20 mouse cellular contexts compared by ENCODE assay signal in the genomic region with DNA sequence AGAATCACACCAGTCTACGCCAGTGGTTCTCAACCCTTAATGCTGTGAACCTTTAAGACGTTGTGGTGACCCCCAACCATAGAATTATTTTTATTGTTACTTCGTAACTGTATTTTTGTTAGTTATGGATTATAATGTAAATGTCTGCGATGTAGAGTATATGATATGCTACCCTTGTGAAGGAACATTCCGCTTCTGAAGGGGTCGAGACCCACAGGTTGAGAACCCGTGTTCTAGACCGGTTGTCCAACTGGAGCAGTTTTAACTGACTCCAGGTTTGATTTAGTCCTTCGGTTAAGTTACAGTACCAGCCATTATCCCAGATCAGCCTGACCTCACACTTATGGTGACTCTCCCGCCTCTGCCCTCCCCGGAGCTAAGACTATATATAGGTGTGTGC.
DNase-seq lines count a peak whose midpoint lies in the region; ATAC-seq and TF ChIP-seq lines count a peak whose summit lies in the region.
"Had no signal": no experiment of that assay in that cellular context is flagged by ENCODE, and none has a peak within 500 bp of the region (broad histone marks: within the 10 kb centered on the region; RNA-seq: fewer than 3 reads in every experiment).

No protein-coding gene starts in this region.

- no peaks in the 10 kb centered on the region for H3K27me3 ChIP-seq in CH12.LX (replicated peaks)
- no peaks in the 10 kb centered on the region for H3K27me3 ChIP-seq in intestine, embryonic 16.5 days (replicated peaks; ENCODE audit: control insufficient read depth, insufficient read depth, low read length)
- H3K27me3 ChIP-seq: Patski had no signal

- H3K9ac ChIP-seq in CH12.LX (ENCODE audit: insufficient read depth, low read depth) (no peak overlapping the region), ES-E14 (ENCODE audit: insufficient read depth, low read depth, low read length, poor library complexity, severe bottlenecking) (no peak overlapping the region)
- H3K9ac ChIP-seq in intestine, embryonic 16.5 days (ENCODE audit: low read depth, low read length) = no peak overlapping the region

- no peak for TF ChIP-seq CTCF in CH12.LX (conservative IDR thresholded peaks at IDR 0.05 in 1 of 2, IDR thresholded peaks at IDR 0.05 in 1 of 2; ENCODE audit: low read depth in 2 of 2, low read length in 2 of 2)

- no peak for TF ChIP-seq POLR2A in CH12.LX (IDR thresholded peaks at IDR 0.05; ENCODE audit: low read depth, low read length)

- ATAC-seq in intestine, embryonic 16.5 days = no peak
- ATAC-seq: activated CD4-positive, CD25-positive, alpha-beta regulatory T cell, adult 4 months; CD4-positive, CD25-positive, alpha-beta regulatory T cell, adult 4 months; Patski had no signal

- H3K36me3 ChIP-seq in CH12.LX (replicated peaks in 1 of 2; ENCODE audit: control insufficient read depth in 1 of 2, insufficient read depth in 1 of 2, low read length in 1 of 2) (no peaks in the 10 kb centered on the region), ES-E14 (ENCODE audit: control insufficient read depth, insufficient read depth, low read length, poor library complexity, severe bottlenecking) (no peaks in the 10 kb centered on the region)
- H3K36me3 ChIP-seq in intestine, embryonic 16.5 days (ENCODE audit: control insufficient read depth, insufficient read depth, low read length) = no peaks in the 10 kb centered on the region
- H3K36me3 ChIP-seq: G1E had no signal

- H3K4me3 ChIP-seq in CH12.LX (replicated peaks in 1 of 3; ENCODE audit: low read depth in 2 of 3, low read length in 2 of 3, poor library complexity in 1 of 3) (no peak overlapping the region), ES-E14 (ENCODE audit: insufficient read depth in 1 of 2, low read depth in 1 of 2, low read length in 2 of 2, poor library complexity in 1 of 2, severe bottlenecking in 1 of 2) (no peak overlapping the region)
- H3K4me3 ChIP-seq in intestine, embryonic 16.5 days (ENCODE audit: low read length) = no peak overlapping the region

- in situ Hi-C loops in CH12.LX (cut with MboI; ENCODE audit: low pct_ligation_motif_present, low pct_unique_long_range_greater_than_20kb, low sequenced_read_pairs) = loop anchor here (25.0 kb wide), 1 partner anchor 177 kb away; no protein-coding TSS in a partner anchor
- in situ Hi-C loops in ES-E14 (cut with MboI; ENCODE audit: low sequenced_read_pairs in 2 of 2, unreplicated experiment in 2 of 2) = loop anchor here (25.0 kb wide), 1 partner anchor 302 kb away; no protein-coding TSS in a partner anchor

- H3K9me3 ChIP-seq in CH12.LX (replicated peaks; ENCODE audit: low read length) = no peaks in the 10 kb centered on the region
- no peaks in the 10 kb centered on the region for H3K9me3 ChIP-seq in ES-E14 (ENCODE audit: control insufficient read depth, insufficient read depth, low read depth, low read length)
- H3K9me3 ChIP-seq in intestine, embryonic 16.5 days (ENCODE audit: control insufficient read depth, low read length) = no peaks in the 10 kb centered on the region

- 91% methylated on average over 11 of the region's 11 CpGs for WGBS in intestine, embryonic 16.5 days

- no peak for DNase-seq in CH12.LX (ENCODE audit: extremely low read depth)
- DNase-seq in ES-E14 (ENCODE audit: low read depth, low spot score) = no peak
- no peak for DNase-seq in right cerebral cortex, postnatal 25 days
- DNase-seq: adrenal gland, adult 2 months; adrenal gland, adult 8-10 months; adrenal gland, postnatal 10 days; adrenal gland, postnatal 14 days; adrenal gland, postnatal 25 days; adrenal gland, postnatal 36 days; B cell, adult 2 months; cerebellum, adult 11 months; cerebellum, adult 11-12 months; cerebellum, adult 18-20 months; cerebellum, adult 2 months; cerebellum, adult 8-10 months had no signal

- H3K79me2 ChIP-seq in CH12.LX (replicated peaks; ENCODE audit: control insufficient read depth, extremely low read depth, insufficient read depth, poor library complexity, severe bottlenecking) = no peaks in the 10 kb centered on the region

- no peak overlapping the region for H3K4me2 ChIP-seq in CH12.LX (ENCODE audit: insufficient read depth, low read depth, poor library complexity, severe bottlenecking)
- no peak overlapping the region for H3K4me2 ChIP-seq in intestine, embryonic 16.5 days (ENCODE audit: low read depth, low read length)

- H3K4me1 ChIP-seq in CH12.LX (ENCODE audit: control insufficient read depth in 1 of 2, insufficient read depth in 2 of 2) = peaks cover 0 to 8% of the 10 kb centered on the region in 2 experiments; a peak in 2 of 4 replicates
- H3K4me1 ChIP-seq in ES-E14 (ENCODE audit: control insufficient read depth in 2 of 2, insufficient read depth in 2 of 2, low read length in 2 of 2, poor library complexity in 1 of 2) = no peaks in the 10 kb centered on the region
- H3K4me1 ChIP-seq in intestine, embryonic 16.5 days (ENCODE audit: control insufficient read depth, insufficient read depth, low read length) = no peaks in the 10 kb centered on the region

- no peak for TF ChIP-seq EP300 in CH12.LX (IDR thresholded peaks at IDR 0.05; ENCODE audit: low read length)

- no peak for TF ChIP-seq RAD21 in CH12.LX (IDR thresholded peaks at IDR 0.05; ENCODE audit: low read depth, low read length)

- H3K27ac ChIP-seq in CH12.LX (ENCODE audit: insufficient read depth, low read depth) (no peak overlapping the region), ES-E14 (ENCODE audit: insufficient read depth, low read depth, low read length, poor library complexity, severe bottlenecking) (no peak overlapping the region)
- H3K27ac ChIP-seq in intestine, embryonic 16.5 days (ENCODE audit: low read length) = no peak overlapping the region

- dilution Hi-C loops in CH12.LX (cut with MboI; ENCODE audit: extremely low pct_ligation_motif_present, extremely low pct_unique_long_range_greater_than_20kb, low sequenced_read_pairs) = no loop called here

TF ChIP-seq in CH12.LX, 34 proteins besides CTCF, POLR2A, EP300 and RAD21:
- TF ChIP-seq CHD2 (IDR thresholded peaks at IDR 0.05; ENCODE audit: low read length) = peak; percentile 67; the same call in 1 of the 2 replicates
- TF ChIP-seq KAT2A (IDR thresholded peaks at IDR 0.05; ENCODE audit: insufficient replicate concordance, low read length) = no peak

TF ChIP-seq in ES-E14, 5 proteins besides CTCF, POLR2A, EP300 and RAD21:
- no peak for TF ChIP-seq ZNF384 (IDR thresholded peaks at IDR 0.05; ENCODE audit: low read depth, low read length)
- TF ChIP-seq CHD2 (IDR thresholded peaks at IDR 0.05; ENCODE audit: low read depth, low read length) = peak; percentile 69; the same call in 1 of the 2 replicates
